8 mouse cellular contexts compared by ENCODE assay signal in genomic region chr7:19076586-19076991, GRCm38 (mm10). TPM values are rescaled to one million over a fixed set of nuclear protein-coding genes. Genes with fewer than 3 reads are reported as not detected.
A peak's percentile ranks its signal among the peaks of the same experiment; 100 is the strongest.
DNase-seq lines count a peak whose midpoint lies in the region; ATAC-seq and TF ChIP-seq lines count a peak whose summit lies in the region.

No protein-coding gene starts in this region.

- peak overlapping the region; percentile 78 for H3K27ac ChIP-seq in forebrain, embryonic 14.5 days (ENCODE audit: low read depth, low read length)
- peak overlapping the region; percentile 92 for H3K27ac ChIP-seq in kidney, postnatal 0 days

- H3K9ac ChIP-seq in forebrain, embryonic 14.5 days (ENCODE audit: low read length), result peak overlapping the region; percentile 98
- peak overlapping the region; percentile 99 for H3K9ac ChIP-seq in kidney, postnatal 0 days (ENCODE audit: low read depth, low read length)

- DNase-seq in left cerebral cortex, postnatal 4 days, result peak; percentile 43
- no peak for DNase-seq in left cerebral cortex, postnatal 36 days (ENCODE audit: low spot score in 2 of 2)
- DNase-seq in R1 (ENCODE audit: low read depth, low spot score), result peak; percentile 52
- DNase-seq in forebrain, embryonic 14.5 days (ENCODE audit: low spot score), result no peak
- DNase-seq in kidney, postnatal 0 days (ENCODE audit: low spot score), result no peak
- peak; percentile 35 for DNase-seq in naive thymus-derived CD4-positive, alpha-beta T cell, adult 2 months (ENCODE audit: low read depth)
- DNase-seq in left cerebral cortex, postnatal 25 days (ENCODE audit: low spot score in 2 of 2), result no peak
- no peak for DNase-seq in left cerebral cortex, adult 9 months (ENCODE audit: low spot score in 2 of 2)

- intact Hi-C loops in left cerebral cortex, postnatal 4 days (cut with DNase I), result no loop called here
- intact Hi-C loops in left cerebral cortex, postnatal 36 days (cut with DNase I), result no loop called here
- intact Hi-C loops in left cerebral cortex, postnatal 25 days (cut with DNase I), result no loop called here

- no peak for TF ChIP-seq CTCF in kidney, postnatal 0 days (IDR thresholded peaks at IDR 0.05; ENCODE audit: low read depth)

- peak overlapping the region; percentile 91 for H3K4me2 ChIP-seq in forebrain, embryonic 14.5 days (ENCODE audit: low read length)
- peak overlapping the region; percentile 81 for H3K4me2 ChIP-seq in kidney, postnatal 0 days (ENCODE audit: low read length)

- peaks cover 40% of the 10 kb centered on the region for H3K36me3 ChIP-seq in forebrain, embryonic 14.5 days (ENCODE audit: control insufficient read depth, insufficient read depth, low read length)
- H3K36me3 ChIP-seq in kidney, postnatal 0 days (ENCODE audit: insufficient read depth, low read length), result peaks cover 20% of the 10 kb centered on the region

- ATAC-seq in forebrain, embryonic 14.5 days, result no peak
- ATAC-seq in kidney, postnatal 0 days (replicated peaks; ENCODE audit: low FRiP score, low read depth), result peak; percentile 5

- H3K4me3 ChIP-seq in forebrain, embryonic 14.5 days (ENCODE audit: low read depth, low read length), result peak overlapping the region; percentile 97
- H3K4me3 ChIP-seq in kidney, postnatal 0 days (replicated peaks; ENCODE audit: low read depth, low read length), result peak overlapping the region; percentile 72

- peaks cover 11% of the 10 kb centered on the region for H3K4me1 ChIP-seq in forebrain, embryonic 14.5 days (ENCODE audit: control insufficient read depth, insufficient read depth, low read length)
- H3K4me1 ChIP-seq in kidney, postnatal 0 days (replicated peaks; ENCODE audit: insufficient read depth, low read length), result peaks cover 11% of the 10 kb centered on the region

- WGBS in forebrain, embryonic 14.5 days, result 0% methylated on average over 22 of the region's 22 CpGs
- WGBS in kidney, postnatal 0 days, result under 1% methylated on average over 20 of the region's 22 CpGs

- H3K9me3 ChIP-seq in forebrain, embryonic 14.5 days (replicated peaks; ENCODE audit: control insufficient read depth, low read length), result no peaks in the 10 kb centered on the region
- H3K9me3 ChIP-seq in kidney, postnatal 0 days (replicated peaks; ENCODE audit: low read length), result no peaks in the 10 kb centered on the region

- no peaks in the 10 kb centered on the region for H3K27me3 ChIP-seq in forebrain, embryonic 14.5 days (replicated peaks; ENCODE audit: control insufficient read depth, insufficient read depth, low read length)
- no peaks in the 10 kb centered on the region for H3K27me3 ChIP-seq in kidney, postnatal 0 days (ENCODE audit: insufficient read depth, low read length)

RNA-seq across cellular contexts. Expression of gene Dmwd, which starts 0.6 kb away (rescaled TPM):
- total RNA-seq in left cerebral cortex, postnatal 4 days (2021), result 100 to 1,000 TPM; 147 to 151 TPM
- total RNA-seq in left cerebral cortex, postnatal 36 days (2021), result 100 to 1,000 TPM; 146 to 148 TPM
- polyA plus RNA-seq in forebrain, embryonic 14.5 days (2014; fragmentation: Nextera tagmentation; extraction: Ambion mirVana), result 28.0 and 29.1 TPM in 2 replicates
- 12.2 and 16.9 TPM in 2 replicates for polyA plus RNA-seq in kidney, postnatal 0 days (2015; fragmentation: Nextera tagmentation; extraction: Ambion mirVana)
- total RNA-seq in left cerebral cortex, postnatal 25 days (2021), result 100 to 1,000 TPM; 138 to 142 TPM

RNA-seq across cellular contexts. Expression of gene Dmpk, which starts 7.1 kb away (rescaled TPM):
- 10 to 100 TPM; 45.3 to 46.5 TPM for total RNA-seq in left cerebral cortex, postnatal 4 days (2021)
- 10 to 100 TPM; 21.4 to 40.2 TPM for total RNA-seq in left cerebral cortex, postnatal 36 days (2021)
- polyA plus RNA-seq in forebrain, embryonic 14.5 days (2014; fragmentation: Nextera tagmentation; extraction: Ambion mirVana), result 4.4 and 7.8 TPM in 2 replicates
- 9.4 and 11.6 TPM in 2 replicates for polyA plus RNA-seq in kidney, postnatal 0 days (2015; fragmentation: Nextera tagmentation; extraction: Ambion mirVana)
- 10 to 100 TPM; 25.0 to 37.5 TPM for total RNA-seq in left cerebral cortex, postnatal 25 days (2021)

RNA-seq across cellular contexts. Expression of gene Six5, which starts 17.8 kb away (rescaled TPM):
- total RNA-seq in left cerebral cortex, postnatal 4 days (2021), result 1 to 10 TPM; 2.2 to 3.3 TPM
- total RNA-seq in left cerebral cortex, postnatal 36 days (2021), result 1 to 10 TPM; 1.6 to 2.6 TPM
- 2.4 and 3.5 TPM in 2 replicates for polyA plus RNA-seq in forebrain, embryonic 14.5 days (2014; fragmentation: Nextera tagmentation; extraction: Ambion mirVana)
- 7.6 and 7.9 TPM in 2 replicates for polyA plus RNA-seq in kidney, postnatal 0 days (2015; fragmentation: Nextera tagmentation; extraction: Ambion mirVana)
- total RNA-seq in left cerebral cortex, postnatal 25 days (2021), result 1 to 10 TPM; 1.6 to 2.2 TPM

RNA-seq across cellular contexts. Expression of gene Rsph6a, which starts 22.1 kb away (rescaled TPM):
- under 1 TPM; 0.30 to 0.46 TPM for total RNA-seq in left cerebral cortex, postnatal 4 days (2021)
- under 1 TPM in 1 of 2 experiments, not detected in 1; 0.25 TPM for total RNA-seq in left cerebral cortex, postnatal 36 days (2021)
- polyA plus RNA-seq in forebrain, embryonic 14.5 days (2014; fragmentation: Nextera tagmentation; extraction: Ambion mirVana), result not detected in 2 replicates
- not detected in 2 replicates for polyA plus RNA-seq in kidney, postnatal 0 days (2015; fragmentation: Nextera tagmentation; extraction: Ambion mirVana)
- total RNA-seq in left cerebral cortex, postnatal 25 days (2021), result under 1 TPM; 0.14 to 0.30 TPM

RNA-seq across cellular contexts. Expression of gene Gm4969, which starts 41.6 kb away (rescaled TPM):
- total RNA-seq in left cerebral cortex, postnatal 4 days (2021), result 10 to 100 TPM in 1 of 2 experiments, 1 to 10 TPM in 1; 9.4 to 11.0 TPM
- under 1 TPM; 0.37 to 0.41 TPM for total RNA-seq in left cerebral cortex, postnatal 36 days (2021)
- polyA plus RNA-seq in forebrain, embryonic 14.5 days (2014; fragmentation: Nextera tagmentation; extraction: Ambion mirVana), result 2.2 and 3.3 TPM in 2 replicates
- polyA plus RNA-seq in kidney, postnatal 0 days (2015; fragmentation: Nextera tagmentation; extraction: Ambion mirVana), result 2.0 TPM in 2 replicates
- total RNA-seq in left cerebral cortex, postnatal 25 days (2021), result under 1 TPM; 0.25 to 0.32 TPM

Comparison
In these comparisons a context has a peak if more than half of its experiments do, and no peak if none do; other contexts are left out.
1. DNase-seq: peak in left cerebral cortex, postnatal 4 days (single experiment), R1 (single experiment) and naive thymus-derived CD4-positive, alpha-beta T cell, adult 2 months (single experiment); none in left cerebral cortex, postnatal 36 days (0 of 2), forebrain, embryonic 14.5 days (single experiment), kidney, postnatal 0 days (single experiment), left cerebral cortex, postnatal 25 days (0 of 2) and left cerebral cortex, adult 9 months (0 of 2).